Mouse (Mus musculus) fibroblast of lung, adult 2 months (primary cell): Measurements from ENCODE around the gene Mkln1.

Experiments used
- DNase-seq: peaks from one replicate; pipeline ENCODE4 v3.0.0-alpha.2; 2011; ENCODE audit warnings: low read depth

Gene Mkln1

DNA sequence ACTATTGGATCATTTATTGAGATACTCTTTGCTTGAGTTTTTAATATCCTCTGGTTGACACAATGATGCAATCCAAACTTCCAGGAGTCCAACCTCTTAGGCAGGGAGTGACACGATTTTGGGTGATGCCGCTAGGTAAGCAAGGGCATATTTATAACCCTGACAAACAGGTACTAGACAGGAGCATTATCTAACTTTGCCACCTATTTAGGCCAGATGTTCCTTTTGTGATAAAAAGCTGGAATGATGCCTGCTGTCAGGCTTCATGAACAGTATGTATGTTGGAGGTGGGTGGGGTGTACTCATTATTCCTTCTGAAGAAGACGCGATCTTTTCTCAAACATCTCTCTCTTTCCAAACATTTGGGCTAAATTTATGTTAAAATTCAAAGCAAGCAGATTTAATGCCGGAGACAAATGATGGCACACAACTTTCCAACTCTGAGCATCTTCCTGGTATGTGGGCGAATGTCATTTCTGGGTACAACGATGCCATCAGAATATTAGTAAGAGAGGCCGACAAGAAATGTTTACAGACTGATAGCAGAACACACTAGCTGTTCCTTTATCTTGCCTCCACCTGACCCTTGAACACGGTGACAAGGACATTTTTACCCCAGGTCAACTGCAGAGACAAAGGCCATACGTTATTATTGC, 632 bp upstream of the Mkln1 start:
- no peak for DNase-seq

DNA sequence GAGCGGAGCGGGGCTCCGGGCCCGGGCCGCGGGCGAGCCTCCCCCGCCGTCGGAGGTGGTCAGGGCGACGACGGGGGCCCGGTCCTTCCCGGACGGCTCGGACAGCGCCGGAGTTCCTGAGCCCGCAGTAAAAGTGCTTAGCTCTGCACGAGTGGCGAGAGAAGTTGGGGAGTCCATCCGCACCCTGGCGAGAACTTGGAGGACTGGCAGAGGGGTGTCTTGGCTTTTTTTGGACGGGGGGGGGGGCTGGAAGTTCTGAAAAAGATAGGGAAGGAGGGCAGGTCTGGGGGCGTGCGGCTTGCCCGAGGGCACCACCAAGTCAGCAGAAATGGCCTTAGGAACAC, 643 bp downstream of the Mkln1 start:
- DNase-seq, result no peak

GRCm38 (mm10) chr6:31399566-31399965, 1.0 kb downstream of the Mkln1 start:
- DNase-seq, result peak; percentile 24

DNA sequence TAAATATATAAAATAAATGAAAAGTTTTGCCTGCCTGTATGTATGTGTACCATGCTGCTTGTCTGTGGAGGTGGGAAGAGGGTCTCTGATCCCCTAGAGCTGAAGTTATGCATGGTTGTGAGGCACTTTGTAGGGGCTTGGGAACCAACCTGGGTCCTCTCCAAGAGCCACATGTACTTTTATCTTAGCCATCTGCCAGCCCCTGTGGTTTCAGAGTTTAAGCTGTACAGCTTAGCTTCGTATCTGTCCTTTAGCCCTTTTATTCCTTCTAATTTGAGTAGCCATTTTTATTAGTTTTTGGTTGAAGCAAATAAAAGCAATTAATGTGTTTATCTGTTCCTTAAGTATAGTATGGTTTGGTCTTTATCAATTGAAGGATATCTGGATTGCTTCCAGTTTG, 12.5 kb downstream of the Mkln1 start:
- DNase-seq, result no peak

DNA sequence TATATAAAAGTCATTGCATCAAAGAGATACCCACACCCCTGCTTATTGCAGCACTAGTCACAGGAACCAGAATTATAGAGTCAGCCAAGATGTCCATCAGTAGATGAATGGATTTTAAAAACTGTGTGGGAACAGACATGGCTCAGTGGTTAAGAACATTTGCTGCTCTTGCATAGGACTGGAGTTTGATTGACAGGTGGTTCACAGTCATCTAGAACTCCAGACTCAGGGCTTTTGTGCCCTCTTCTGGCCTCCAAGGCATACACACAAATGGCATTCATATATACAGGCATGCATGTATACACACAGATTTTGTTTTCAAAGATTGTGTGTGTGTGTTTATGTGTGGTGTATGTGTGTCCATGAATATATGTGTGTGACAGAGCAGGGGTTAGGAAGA, 14.0 kb downstream of the Mkln1 start:
- peak; percentile 29 for DNase-seq

DNA sequence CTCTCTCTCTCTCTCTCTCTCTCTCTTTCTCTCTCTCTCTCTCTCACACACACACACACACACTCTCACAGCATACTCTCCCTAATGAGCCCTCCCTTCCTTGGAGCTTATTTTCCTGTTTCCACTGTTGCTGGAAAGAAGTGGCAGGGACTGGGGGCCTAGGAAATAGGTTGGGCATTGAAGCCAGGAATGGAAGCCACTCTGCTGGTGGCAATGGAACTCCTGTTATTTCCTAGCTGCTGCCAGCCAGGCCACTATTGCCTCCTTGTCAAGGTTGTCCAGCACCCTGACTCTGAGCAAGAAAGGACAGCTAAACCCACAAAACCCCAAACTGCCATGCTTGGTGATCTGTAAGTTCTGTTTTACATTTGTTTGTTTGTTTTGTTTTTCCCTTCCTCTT, 15.0 kb downstream of the Mkln1 start:
- no peak for DNase-seq

DNA sequence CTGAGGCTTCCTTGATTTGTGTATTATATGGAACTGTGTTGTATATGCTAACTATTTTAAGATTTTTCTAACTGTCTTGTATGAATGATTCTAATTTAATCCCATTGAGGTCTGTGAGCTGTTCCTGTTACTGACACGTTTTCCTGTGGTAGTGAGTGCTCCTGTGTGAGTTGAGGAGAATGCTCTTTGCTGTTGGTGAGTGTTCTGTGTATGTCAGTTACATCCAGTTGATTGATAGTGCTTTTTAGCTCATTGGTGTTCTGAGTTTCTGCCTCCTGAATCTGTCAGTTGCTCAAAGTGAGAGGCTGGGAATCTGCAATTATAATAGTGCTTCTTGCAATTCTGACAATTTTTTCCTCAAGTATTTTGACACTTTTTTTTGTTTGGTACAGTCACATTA, 15.8 kb downstream of the Mkln1 start:
- no peak for DNase-seq

DNA sequence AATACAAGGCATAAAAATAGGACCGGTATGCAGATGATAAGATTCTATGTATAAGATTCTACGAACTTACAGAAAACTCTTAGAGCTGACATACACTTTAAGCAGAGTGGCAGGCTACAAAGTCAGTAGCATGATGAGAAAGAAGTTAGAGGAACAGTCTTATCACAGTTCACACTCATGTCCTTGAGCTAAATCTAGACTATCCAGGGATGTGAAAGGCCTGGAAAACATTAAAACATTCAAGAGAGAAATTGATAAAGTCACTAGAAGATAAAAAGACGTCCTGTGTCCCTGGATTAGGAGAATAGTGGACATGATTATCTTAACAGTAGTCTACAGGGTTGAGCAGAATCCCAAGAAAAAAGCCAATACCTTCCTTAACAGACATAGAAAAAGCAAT, 26.9 kb downstream of the Mkln1 start:
- no peak for DNase-seq

GRCm38 (mm10) chr6:31437264-31437663, 38.7 kb downstream of the Mkln1 start:
- DNase-seq, result no peak

GRCm38 (mm10) chr6:31445258-31445657, 46.7 kb downstream of the Mkln1 start:
- no peak for DNase-seq

DNA sequence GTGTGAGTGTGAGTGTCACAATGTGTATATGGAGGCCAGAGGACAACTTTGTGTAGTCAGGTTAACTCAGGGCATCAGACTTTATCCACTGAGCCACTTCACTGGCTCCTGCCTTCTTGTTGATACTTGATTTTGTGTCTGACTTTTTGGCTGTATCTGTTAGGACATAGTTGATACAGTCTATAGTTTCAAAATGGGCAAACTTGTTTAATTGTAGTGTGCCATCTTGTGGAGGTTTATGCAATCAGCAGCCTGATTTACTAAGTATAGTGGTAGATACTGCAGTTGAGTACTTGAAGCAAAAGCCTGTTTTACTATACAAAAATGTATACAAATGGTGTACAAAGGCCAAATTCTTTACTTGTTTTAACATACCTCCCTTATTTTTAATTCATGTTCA, 55.2 kb downstream of the Mkln1 start:
- no peak for DNase-seq

DNA sequence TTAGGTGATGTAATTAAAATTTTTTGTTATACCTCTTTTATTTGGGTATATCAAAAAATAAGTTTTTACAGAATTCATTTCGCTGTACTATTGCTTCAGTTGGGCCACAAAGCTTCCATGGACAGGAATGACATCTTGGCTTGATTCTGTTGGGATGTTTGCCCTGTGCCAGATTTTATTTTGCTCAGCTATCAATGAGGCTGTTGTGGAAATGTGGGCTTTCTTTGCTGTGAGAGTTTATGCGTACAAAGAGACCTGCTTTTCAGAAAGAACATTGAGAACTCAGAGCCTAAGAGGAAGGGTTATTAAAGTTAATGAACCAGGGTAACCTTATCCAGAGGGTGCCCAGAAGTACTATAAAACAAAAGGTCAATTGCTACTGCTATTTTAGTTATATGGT, 56.8 kb downstream of the Mkln1 start:
- DNase-seq, result no peak

DNA sequence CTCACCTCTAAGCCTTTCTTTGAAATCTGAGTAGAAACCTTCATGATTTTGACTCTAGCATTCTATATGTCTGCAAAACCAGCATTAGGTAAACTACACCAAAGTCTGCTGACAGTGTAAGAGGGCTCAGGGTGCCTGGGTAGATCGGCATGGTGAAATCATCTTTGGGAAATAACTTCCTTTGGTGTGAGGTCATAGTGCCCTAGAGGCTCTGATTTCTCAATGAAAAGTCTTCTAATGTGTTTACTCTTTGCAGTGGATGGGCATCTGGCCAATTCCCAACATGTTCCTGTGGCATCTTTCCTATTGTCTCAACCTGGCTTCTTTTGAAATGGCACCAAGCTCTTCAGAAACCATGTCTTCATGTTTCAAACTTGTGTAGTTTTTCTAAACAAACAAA, 58.5 kb downstream of the Mkln1 start:
- DNase-seq, result no peak

DNA sequence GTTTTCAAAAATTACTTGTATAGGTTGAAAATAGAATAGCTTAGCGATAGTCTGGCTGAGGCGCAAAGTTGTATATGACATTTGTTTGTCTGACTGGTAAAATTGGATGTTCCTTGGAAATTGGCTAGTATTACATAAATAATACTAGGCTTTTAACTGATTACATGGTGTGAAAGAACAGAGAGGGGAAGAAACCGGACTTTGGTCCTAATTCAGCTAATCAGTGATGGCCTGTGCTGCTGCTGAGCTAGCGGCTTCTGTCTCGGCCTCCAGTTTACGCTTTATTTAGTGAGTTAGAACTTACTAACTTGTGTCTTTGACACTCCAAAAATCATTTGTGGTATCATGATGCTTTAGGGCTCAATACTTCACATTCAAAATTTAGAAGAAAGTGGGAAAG, 70.9 kb downstream of the Mkln1 start:
- no peak for DNase-seq

GRCm38 (mm10) chr6:31478221-31478620, 79.7 kb downstream of the Mkln1 start:
- DNase-seq, result no peak

DNA sequence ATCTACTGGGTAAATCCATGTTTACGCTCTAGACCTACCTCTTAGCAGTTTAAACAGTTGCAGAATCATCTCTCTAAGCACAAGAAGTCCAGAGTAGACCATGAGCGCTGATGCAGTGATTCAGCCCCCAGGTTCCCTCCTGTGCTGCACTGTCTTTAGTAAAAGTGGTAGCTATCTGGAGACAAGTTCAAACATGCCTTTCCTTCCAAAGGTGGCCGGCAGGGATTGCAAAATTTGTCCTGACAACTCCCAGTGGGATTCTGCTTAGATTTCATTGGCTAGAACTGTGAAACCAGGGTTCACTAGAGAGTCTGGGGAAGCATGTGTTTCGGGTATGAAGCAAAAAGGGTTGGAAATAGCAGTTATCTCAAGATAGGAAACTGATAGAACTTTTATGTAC, 81.5 kb downstream of the Mkln1 start:
- no peak for DNase-seq

DNA sequence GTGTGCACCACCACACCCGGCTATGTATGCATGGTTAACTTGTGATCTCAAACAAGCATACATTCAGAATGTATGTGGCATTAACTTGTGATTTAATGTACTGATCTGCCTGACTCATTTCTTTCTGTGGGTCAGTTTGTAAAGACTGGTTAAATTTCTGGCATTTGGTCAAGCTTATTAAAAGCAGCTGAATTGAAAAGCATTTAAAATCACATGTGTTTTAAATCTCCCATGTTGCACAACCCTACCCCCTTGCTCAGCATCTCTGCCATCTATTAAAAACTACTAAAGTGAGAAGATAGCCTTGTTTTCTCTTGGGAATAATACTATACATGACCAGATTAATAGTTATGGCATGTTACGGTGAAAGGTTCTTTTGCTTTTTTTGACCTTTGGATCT, 88.1 kb downstream of the Mkln1 start:
- no peak for DNase-seq

- DNase-seq, result no peak
These were observed 91.4 kb downstream of the Mkln1 start for GRCm38 (mm10) chr6:31489950-31490349.

- DNase-seq, result no peak
These were observed 96.7 kb downstream of the Mkln1 start for GRCm38 (mm10) chr6:31495122-31495731.

DNA sequence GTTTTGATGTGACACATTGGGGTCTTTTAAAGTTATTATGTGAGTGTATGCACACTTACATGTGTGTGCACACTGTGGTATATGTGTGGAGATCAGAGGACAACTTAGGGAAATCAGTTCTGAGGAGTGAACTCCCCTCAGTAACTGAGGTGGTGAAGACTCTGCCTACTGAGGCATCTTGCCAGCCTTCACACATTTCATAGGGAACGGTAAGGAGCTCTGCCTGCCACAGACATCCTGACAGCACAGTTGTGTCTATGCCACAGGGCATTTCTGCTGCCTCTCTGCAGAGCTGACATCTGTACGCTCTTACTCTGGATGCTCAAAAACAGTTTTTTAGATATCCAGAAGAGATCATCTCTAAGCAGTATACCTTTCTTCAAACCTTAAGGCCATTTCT, 97.7 kb downstream of the Mkln1 start:
- no peak for DNase-seq

DNA sequence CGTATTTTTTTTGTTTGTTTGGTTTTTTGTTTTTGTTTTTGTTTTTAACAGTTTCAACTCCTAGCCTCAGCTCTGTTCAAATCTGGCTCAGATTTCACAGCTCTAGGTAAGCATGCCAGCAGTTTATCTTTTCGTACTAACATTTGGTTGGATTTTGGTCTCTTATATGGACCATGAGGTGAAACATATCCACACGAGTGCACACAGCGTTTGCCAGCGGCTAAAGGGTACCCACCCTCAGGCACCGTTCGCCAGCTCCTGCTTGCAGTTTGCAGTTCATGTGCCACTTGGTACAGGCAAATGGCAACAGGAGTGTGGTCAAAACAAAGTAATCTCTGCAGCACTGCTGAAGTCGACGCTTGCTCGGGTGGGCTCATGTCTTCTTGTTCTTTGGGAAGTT, 101.3 kb downstream of the Mkln1 start:
- no peak for DNase-seq

DNA sequence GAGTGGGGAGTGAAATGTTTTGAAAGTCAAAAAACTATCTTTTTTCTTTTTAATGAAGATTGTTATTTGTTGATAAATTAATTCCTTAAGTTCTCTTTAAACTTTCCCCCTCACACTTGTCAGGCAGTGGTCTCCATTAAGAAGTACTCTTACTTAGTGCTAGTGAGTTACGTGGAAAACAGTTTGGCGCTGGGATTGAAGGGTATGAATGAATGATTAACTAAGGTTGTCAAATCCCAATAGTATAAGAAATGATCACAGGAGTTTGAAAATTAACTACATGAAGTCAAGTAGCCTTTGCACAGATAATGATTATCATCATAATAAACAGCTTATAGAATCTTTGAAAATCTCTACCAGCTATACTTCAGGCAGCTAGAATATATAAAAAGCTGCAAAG, 101.7 kb downstream of the Mkln1 start:
- no peak for DNase-seq

- no peak for DNase-seq
These were observed 102.2 kb downstream of the Mkln1 start for GRCm38 (mm10) chr6:31500691-31501090.

GRCm38 (mm10) chr6:31502614-31503013, 104.1 kb downstream of the Mkln1 start:
- DNase-seq, result no peak
